Mouse (Mus musculus): ENCODE measurements around the gene Akr1d1.
A peak's percentile ranks its signal among the peaks of the same experiment; 100 is the strongest.

Gene Akr1d1

GRCm38 (mm10) chr6:37617431-37618011 is 87.5 kb downstream of the Akr1d1 start:
- DNase-seq (ENCODE audit: low spot score) = peak; percentile 9
